ENCODE assay signal across 9 mouse cellular contexts in the genomic region with DNA sequence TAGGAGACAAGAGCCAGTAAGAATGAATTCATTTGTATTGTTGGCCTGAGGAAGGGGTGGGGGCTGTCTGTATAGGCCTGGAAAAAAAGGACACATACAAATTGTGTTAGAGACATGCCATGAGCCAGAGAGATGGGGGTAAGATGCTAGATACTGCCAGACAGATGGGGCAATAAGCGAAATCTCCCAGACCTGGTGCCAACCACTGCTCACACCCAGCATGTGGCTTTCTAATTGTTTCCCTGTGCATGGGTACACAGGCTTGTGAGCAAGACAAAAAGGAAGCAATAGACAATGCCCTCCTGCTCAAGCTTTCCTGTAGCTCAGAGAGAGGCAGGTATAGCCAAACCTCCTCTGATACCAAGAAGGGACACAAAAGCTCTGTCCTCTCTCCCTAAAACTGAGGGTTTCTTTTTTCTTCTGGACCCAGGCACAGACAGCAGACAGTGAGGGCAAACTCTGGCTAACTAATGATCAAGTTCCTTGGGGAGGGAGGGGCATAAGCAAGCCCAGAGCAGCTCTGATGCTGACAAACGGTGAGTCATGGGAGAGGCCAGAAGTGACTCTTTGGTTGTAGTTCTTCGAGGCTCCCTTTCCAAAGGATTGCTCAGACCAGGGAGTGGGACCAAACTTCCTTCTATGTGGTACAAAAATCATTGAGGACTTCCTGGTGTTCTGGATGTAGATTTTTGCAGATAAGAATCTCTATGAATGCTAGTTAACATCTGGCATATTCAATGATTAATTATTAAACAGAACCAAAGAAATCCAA.
A peak's percentile ranks its signal among the peaks of the same experiment; 100 is the strongest.
DNase-seq lines count a peak whose midpoint lies in the region; ATAC-seq and TF ChIP-seq lines count a peak whose summit lies in the region.
"Had no signal": no experiment of that assay in that cellular context is flagged by ENCODE, and none has a peak within 500 bp of the region (broad histone marks: within the 10 kb centered on the region; RNA-seq: fewer than 3 reads in every experiment).

No protein-coding gene starts in this region.

- intact Hi-C loops in gastrocnemius, postnatal 14 days (cut with DNase I; ENCODE audit: low total_unique reads): no loop called here

- WGBS in heart, postnatal 0 days: 56% methylated on average over 3 of the region's 3 CpGs
- WGBS in kidney, embryonic 14.5 days: 52% methylated on average over 3 of the region's 3 CpGs
- 77% methylated on average over 3 of the region's 3 CpGs for WGBS in forebrain, embryonic 13.5 days

- H3K4me2 ChIP-seq in heart, postnatal 0 days (ENCODE audit: low read depth, low read length): no peak overlapping the region
- no peak overlapping the region for H3K4me2 ChIP-seq in kidney, embryonic 14.5 days (replicated peaks; ENCODE audit: low read depth, low read length)
- H3K4me2 ChIP-seq in forebrain, embryonic 13.5 days: no peak overlapping the region

- TF ChIP-seq EP300 in heart, postnatal 0 days (IDR thresholded peaks at IDR 0.05; ENCODE audit: low read depth): no peak

- TF ChIP-seq CTCF in heart, postnatal 0 days (IDR thresholded peaks at IDR 0.05; ENCODE audit: low read depth): no peak

- peaks cover 28% of the 10 kb centered on the region for H3K4me1 ChIP-seq in heart, postnatal 0 days (ENCODE audit: control insufficient read depth, insufficient read depth)
- peaks cover 57% of the 10 kb centered on the region for H3K4me1 ChIP-seq in kidney, embryonic 14.5 days (ENCODE audit: control insufficient read depth, insufficient read depth, low read length)
- H3K4me1 ChIP-seq in megakaryocyte, embryonic 14.5 days: peaks cover 96% of the 10 kb centered on the region
- peaks cover 15% of the 10 kb centered on the region for H3K4me1 ChIP-seq in forebrain, embryonic 13.5 days

- no peaks in the 10 kb centered on the region for H3K27me3 ChIP-seq in heart, postnatal 0 days (ENCODE audit: control insufficient read depth, insufficient read depth, low read length)
- H3K27me3 ChIP-seq in kidney, embryonic 14.5 days (ENCODE audit: control insufficient read depth, insufficient read depth, low read length): no peaks in the 10 kb centered on the region
- H3K27me3 ChIP-seq in megakaryocyte, embryonic 14.5 days (replicated peaks): no peaks in the 10 kb centered on the region
- no peaks in the 10 kb centered on the region for H3K27me3 ChIP-seq in forebrain, embryonic 13.5 days

- no peak for ATAC-seq in heart, postnatal 0 days (ENCODE audit: insufficient read depth, low read depth)
- no peak for ATAC-seq in kidney, embryonic 14.5 days (ENCODE audit: low FRiP score, low TSS enrichment)
- ATAC-seq in forebrain, embryonic 13.5 days: no peak

- DNase-seq in heart, postnatal 0 days (ENCODE audit: low spot score): no peak
- DNase-seq in heart, postnatal 4 days: no peak
- peak; percentile 70 to 73 for DNase-seq in adrenal gland, postnatal 36 days
- DNase-seq in cerebellum, adult 9-10 months: no peak
- DNase-seq in gastrocnemius, postnatal 14 days: no peak
- DNase-seq: retina, postnatal 1 day had no signal

- no peak overlapping the region for H3K4me3 ChIP-seq in heart, postnatal 0 days (ENCODE audit: low read depth, low read length)
- no peak overlapping the region for H3K4me3 ChIP-seq in kidney, embryonic 14.5 days (ENCODE audit: low read length)
- peak overlapping the region; percentile 6 for H3K4me3 ChIP-seq in megakaryocyte, embryonic 14.5 days (replicated peaks)
- no peak overlapping the region for H3K4me3 ChIP-seq in forebrain, embryonic 13.5 days

- H3K9ac ChIP-seq in heart, postnatal 0 days (replicated peaks; ENCODE audit: low read depth, low read length): no peak overlapping the region
- H3K9ac ChIP-seq in kidney, embryonic 14.5 days (ENCODE audit: low read depth, low read length): no peak overlapping the region
- no peak overlapping the region for H3K9ac ChIP-seq in forebrain, embryonic 13.5 days

- peak overlapping the region; percentile 25; the same call in 1 of the 2 replicates for H3K27ac ChIP-seq in heart, postnatal 0 days (ENCODE audit: low read depth)
- peak overlapping the region; percentile 94 for H3K27ac ChIP-seq in kidney, embryonic 14.5 days (ENCODE audit: low read depth, low read length)
- no peak overlapping the region for H3K27ac ChIP-seq in forebrain, embryonic 13.5 days

- H3K36me3 ChIP-seq in heart, postnatal 0 days (replicated peaks; ENCODE audit: control insufficient read depth, insufficient read depth, low read length): peaks cover 8% of the 10 kb centered on the region; the same call in 1 of the 2 replicates
- H3K36me3 ChIP-seq in kidney, embryonic 14.5 days (ENCODE audit: control insufficient read depth, insufficient read depth, low read length): no peaks in the 10 kb centered on the region
- H3K36me3 ChIP-seq in megakaryocyte, embryonic 14.5 days (replicated peaks; ENCODE audit: low read length): peaks cover 61% of the 10 kb centered on the region
- H3K36me3 ChIP-seq in forebrain, embryonic 13.5 days (ENCODE audit: poor library complexity, severe bottlenecking): no peaks in the 10 kb centered on the region; the same call in 1 of the 2 replicates

- no peaks in the 10 kb centered on the region for H3K9me3 ChIP-seq in heart, postnatal 0 days (replicated peaks; ENCODE audit: control insufficient read depth, low read length)
- no peaks in the 10 kb centered on the region for H3K9me3 ChIP-seq in kidney, embryonic 14.5 days (ENCODE audit: control insufficient read depth, low read length)
- H3K9me3 ChIP-seq in megakaryocyte, embryonic 14.5 days: no peaks in the 10 kb centered on the region
- no peaks in the 10 kb centered on the region for H3K9me3 ChIP-seq in forebrain, embryonic 13.5 days (replicated peaks)

Comparison
In these comparisons a context has a peak if more than half of its experiments do, and no peak if none do; other contexts are left out.
1. DNase-seq: peak in adrenal gland, postnatal 36 days (2 of 2); none in heart, postnatal 0 days (single experiment), heart, postnatal 4 days (single experiment), cerebellum, adult 9-10 months (single experiment) and gastrocnemius, postnatal 14 days (single experiment).